8 mouse cellular contexts compared by ENCODE assay signal in genomic region chr17:47527581-47528300, GRCm38 (mm10). TPM values are rescaled to one million over a fixed set of nuclear protein-coding genes. Genes with fewer than 3 reads are reported as not detected.
A peak's percentile ranks its signal among the peaks of the same experiment; 100 is the strongest.
DNase-seq lines count a peak whose midpoint lies in the region; ATAC-seq and TF ChIP-seq lines count a peak whose summit lies in the region.

No protein-coding gene starts in this region.

- H3K36me3 ChIP-seq in heart, embryonic 12.5 days: no peaks in the 10 kb centered on the region
- no peaks in the 10 kb centered on the region for H3K36me3 ChIP-seq in forebrain, embryonic 11.5 days (ENCODE audit: control insufficient read depth, insufficient read depth, low read length)
- H3K36me3 ChIP-seq in limb, embryonic 14.5 days (ENCODE audit: control insufficient read depth, insufficient read depth, low read length): no peaks in the 10 kb centered on the region
- no peaks in the 10 kb centered on the region for H3K36me3 ChIP-seq in neural tube, embryonic 13.5 days

- ATAC-seq in heart, embryonic 12.5 days (ENCODE audit: insufficient number of reproducible peaks, low FRiP score): peak; percentile 70
- ATAC-seq in forebrain, embryonic 11.5 days (replicated peaks; ENCODE audit: low FRiP score): no peak
- peak; percentile 81 for ATAC-seq in limb, embryonic 14.5 days (ENCODE audit: low FRiP score, low read depth)
- peak; percentile 54; the same call in 1 of the 2 replicates for ATAC-seq in neural tube, embryonic 13.5 days (ENCODE audit: low read depth)

- peaks cover 64% of the 10 kb centered on the region for H3K4me1 ChIP-seq in heart, embryonic 12.5 days (replicated peaks)
- H3K4me1 ChIP-seq in forebrain, embryonic 11.5 days (replicated peaks; ENCODE audit: control insufficient read depth, insufficient read depth, low read length): peaks cover 4% of the 10 kb centered on the region; the same call in 1 of the 2 replicates
- H3K4me1 ChIP-seq in limb, embryonic 14.5 days (ENCODE audit: control insufficient read depth, insufficient read depth, low read length): peaks cover 31% of the 10 kb centered on the region
- H3K4me1 ChIP-seq in neural tube, embryonic 13.5 days (replicated peaks): peaks cover 31% of the 10 kb centered on the region

- H3K27me3 ChIP-seq in heart, embryonic 12.5 days (replicated peaks): no peaks in the 10 kb centered on the region
- no peaks in the 10 kb centered on the region for H3K27me3 ChIP-seq in forebrain, embryonic 11.5 days (ENCODE audit: control insufficient read depth, insufficient read depth, low read length)
- no peaks in the 10 kb centered on the region for H3K27me3 ChIP-seq in limb, embryonic 14.5 days (ENCODE audit: control insufficient read depth, insufficient read depth, low read length)
- H3K27me3 ChIP-seq in neural tube, embryonic 13.5 days: no peaks in the 10 kb centered on the region

- peak; percentile 54; the same call in 1 of the 2 replicates for TF ChIP-seq POLR2A in limb, embryonic 14.5 days (IDR thresholded peaks at IDR 0.05; ENCODE audit: borderline replicate concordance, extremely low read depth, insufficient read depth, insufficient read length)

- H3K9ac ChIP-seq in heart, embryonic 12.5 days: peak overlapping the region; percentile 59
- H3K9ac ChIP-seq in forebrain, embryonic 11.5 days (ENCODE audit: low read length): peak overlapping the region; percentile 39; the same call in 1 of the 2 replicates
- H3K9ac ChIP-seq in limb, embryonic 14.5 days (ENCODE audit: low read depth, low read length, severe bottlenecking): peak overlapping the region; percentile 41; the same call in 1 of the 2 replicates
- 0 out of 2 replicates have a peak overlapping the region, but pooled peaks have one; percentile 34 for H3K9ac ChIP-seq in neural tube, embryonic 13.5 days

- no peak for DNase-seq in heart, postnatal 36 days
- no peak for DNase-seq in forebrain, embryonic 11.5 days (ENCODE audit: low spot score)
- DNase-seq in limb, embryonic 14.5 days (ENCODE audit: low spot score): peak; percentile 86
- no peak for DNase-seq in ovary, postnatal 36 days (ENCODE audit: low spot score)
- no peak for DNase-seq in natural killer cell, adult 2 months (ENCODE audit: low spot score in 2 of 2)
- DNase-seq in urinary bladder, adult 2 months (ENCODE audit: low spot score): no peak

- 32% methylated on average over 10 of the region's 10 CpGs for WGBS in heart, embryonic 12.5 days
- WGBS in forebrain, embryonic 11.5 days: 45% methylated on average over 10 of the region's 10 CpGs
- WGBS in limb, embryonic 14.5 days: 33% methylated on average over 10 of the region's 10 CpGs
- 50% methylated on average over 10 of the region's 10 CpGs for WGBS in neural tube, embryonic 13.5 days

- no peak overlapping the region for H3K4me3 ChIP-seq in heart, embryonic 12.5 days
- no peak overlapping the region for H3K4me3 ChIP-seq in forebrain, embryonic 11.5 days (ENCODE audit: low read depth, low read length)
- H3K4me3 ChIP-seq in limb, embryonic 14.5 days (replicated peaks; ENCODE audit: low read length): no peak overlapping the region
- H3K4me3 ChIP-seq in neural tube, embryonic 13.5 days: no peak overlapping the region

- peak overlapping the region; percentile 16; the same call in 1 of the 2 replicates for H3K4me2 ChIP-seq in heart, embryonic 12.5 days
- H3K4me2 ChIP-seq in forebrain, embryonic 11.5 days (ENCODE audit: low read depth, low read length, severe bottlenecking): no peak overlapping the region
- H3K4me2 ChIP-seq in limb, embryonic 14.5 days (replicated peaks; ENCODE audit: low read depth, low read length, severe bottlenecking): peak overlapping the region; percentile 11; the same call in 1 of the 2 replicates
- no peak overlapping the region for H3K4me2 ChIP-seq in neural tube, embryonic 13.5 days

- H3K9me3 ChIP-seq in heart, embryonic 12.5 days (replicated peaks): no peaks in the 10 kb centered on the region
- H3K9me3 ChIP-seq in forebrain, embryonic 11.5 days (ENCODE audit: control insufficient read depth, low read length): no peaks in the 10 kb centered on the region
- no peaks in the 10 kb centered on the region for H3K9me3 ChIP-seq in limb, embryonic 14.5 days (ENCODE audit: control insufficient read depth, low read length)
- no peaks in the 10 kb centered on the region for H3K9me3 ChIP-seq in neural tube, embryonic 13.5 days

- peak overlapping the region; percentile 95 for H3K27ac ChIP-seq in heart, embryonic 12.5 days (ENCODE audit: poor library complexity, severe bottlenecking)
- H3K27ac ChIP-seq in forebrain, embryonic 11.5 days (ENCODE audit: low read depth, low read length): peak overlapping the region; percentile 37
- peak overlapping the region; percentile 92 for H3K27ac ChIP-seq in limb, embryonic 14.5 days (replicated peaks; ENCODE audit: low read depth, low read length)
- peak overlapping the region; percentile 67 for H3K27ac ChIP-seq in neural tube, embryonic 13.5 days (replicated peaks)

- intact Hi-C loops in heart, postnatal 36 days (cut with DNase I): no loop called here

RNA-seq across cellular contexts. Expression of gene Ccnd3, which starts 22.9 kb away (rescaled TPM):
- 533 and 538 TPM in 2 replicates for polyA plus RNA-seq in heart, embryonic 12.5 days (2016; fragmentation: Nextera tagmentation; extraction: Ambion mirVana)
- total RNA-seq in heart, postnatal 36 days (2021): 10 to 100 TPM; 79.8 to 88.7 TPM
- 253 and 286 TPM in 2 replicates for polyA plus RNA-seq in forebrain, embryonic 11.5 days (2014; fragmentation: Nextera tagmentation; extraction: Ambion mirVana)
- 349 and 415 TPM in 2 replicates for polyA plus RNA-seq in limb, embryonic 14.5 days (2012; rRNA removed)
- polyA plus RNA-seq in limb, embryonic 14.5 days (2014; fragmentation: Nextera tagmentation; extraction: Ambion mirVana): 513 and 520 TPM in 2 replicates
- 78.5 and 86.5 TPM in 2 replicates for polyA plus RNA-seq in neural tube, embryonic 13.5 days (2015; fragmentation: Nextera tagmentation; extraction: Ambion mirVana)
- 110 and 134 TPM in 2 replicates for polyA plus RNA-seq in urinary bladder, adult 2 months (2012; rRNA removed)

RNA-seq across cellular contexts. Expression of gene Taf8, which starts 25.6 kb away (rescaled TPM):
- 21.1 and 22.1 TPM in 2 replicates for polyA plus RNA-seq in heart, embryonic 12.5 days (2016; fragmentation: Nextera tagmentation; extraction: Ambion mirVana)
- 10 to 100 TPM; 12.0 to 13.6 TPM for total RNA-seq in heart, postnatal 36 days (2021)
- polyA plus RNA-seq in forebrain, embryonic 11.5 days (2014; fragmentation: Nextera tagmentation; extraction: Ambion mirVana): 29.6 and 32.2 TPM in 2 replicates
- 46.4 and 52.2 TPM in 2 replicates for polyA plus RNA-seq in limb, embryonic 14.5 days (2012; rRNA removed)
- 26.3 and 29.2 TPM in 2 replicates for polyA plus RNA-seq in limb, embryonic 14.5 days (2014; fragmentation: Nextera tagmentation; extraction: Ambion mirVana)
- polyA plus RNA-seq in neural tube, embryonic 13.5 days (2015; fragmentation: Nextera tagmentation; extraction: Ambion mirVana): 23.2 and 26.6 TPM in 2 replicates
- polyA plus RNA-seq in urinary bladder, adult 2 months (2012; rRNA removed): 29.5 and 33.2 TPM in 2 replicates

Comparison
In these comparisons a context has a peak if more than half of its experiments do, and no peak if none do; other contexts are left out.
1. H3K27ac ChIP-seq: peak in every context shown above with its lines; median percentile 95 in heart, embryonic 12.5 days; 92 in limb, embryonic 14.5 days; 67 in neural tube, embryonic 13.5 days; 37 in forebrain, embryonic 11.5 days.
2. H3K4me2 ChIP-seq: peak in heart, embryonic 12.5 days (single experiment) and limb, embryonic 14.5 days (single experiment); none in forebrain, embryonic 11.5 days (single experiment) and neural tube, embryonic 13.5 days (single experiment).
3. Peak in every context shown above with its lines, with median percentiles within 50 percentile points of each other: H3K9ac ChIP-seq.